Comparison of ENCODE assay signal across 7 mouse cellular contexts in the genomic region with DNA sequence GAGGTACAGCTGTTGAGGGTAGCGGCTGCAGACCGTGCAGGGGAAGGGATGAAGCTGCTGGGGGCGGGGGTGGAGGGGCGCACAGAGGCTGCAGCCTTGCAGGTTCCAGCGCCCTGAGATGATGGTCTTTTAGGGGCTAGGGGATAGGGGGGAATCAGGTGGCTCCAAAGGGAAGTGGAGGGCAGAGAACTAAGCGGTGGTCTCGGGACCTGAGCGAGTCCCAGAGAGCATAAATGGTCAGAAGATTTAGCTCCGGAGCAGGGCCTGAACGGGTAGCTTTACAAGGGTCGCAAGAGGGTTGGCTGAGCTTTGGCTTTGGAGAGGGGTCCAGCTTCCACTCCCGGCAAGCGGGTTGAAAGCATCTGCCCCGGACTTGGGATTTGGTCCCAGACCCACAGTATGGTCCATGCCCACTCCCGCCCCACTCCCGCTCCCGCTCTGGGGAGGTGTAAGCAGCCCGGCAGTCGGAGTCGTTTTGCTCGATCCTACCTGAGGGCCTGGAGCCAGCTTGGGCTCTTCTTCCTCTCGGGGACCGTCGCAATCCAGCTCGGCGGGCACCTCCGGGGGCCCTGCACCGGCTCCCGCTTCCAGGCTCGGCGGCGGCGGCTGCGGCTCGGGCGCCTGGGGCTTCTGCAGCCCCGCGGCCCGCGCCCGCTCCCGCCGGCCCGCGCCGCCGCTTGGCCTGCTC. TPM values are rescaled to one million over a fixed set of nuclear protein-coding genes. Genes with fewer than 3 reads are reported as not detected.
DNase-seq lines count a peak whose midpoint lies in the region; ATAC-seq and TF ChIP-seq lines count a peak whose summit lies in the region.

No protein-coding gene starts in this region.

- peak overlapping the region; percentile 94 for H3K9ac ChIP-seq in ES-E14 (ENCODE audit: insufficient read depth, low read depth, low read length, poor library complexity, severe bottlenecking)
- peak overlapping the region; percentile 90 for H3K9ac ChIP-seq in intestine, postnatal 0 days (ENCODE audit: low read depth, low read length)
- peak overlapping the region; percentile 94 for H3K9ac ChIP-seq in liver, embryonic 15.5 days
- peak overlapping the region; percentile 94 for H3K9ac ChIP-seq in neural tube, embryonic 14.5 days (replicated peaks; ENCODE audit: low read depth, low read length)

- peaks cover 12% of the 10 kb centered on the region; the same call in 1 of the 2 replicates for H3K36me3 ChIP-seq in ES-E14 (ENCODE audit: control insufficient read depth, insufficient read depth, low read length, poor library complexity, severe bottlenecking)
- H3K36me3 ChIP-seq in intestine, postnatal 0 days (ENCODE audit: control insufficient read depth, insufficient read depth), result peaks cover 6% of the 10 kb centered on the region; the same call in 1 of the 2 replicates
- H3K36me3 ChIP-seq in liver, embryonic 15.5 days (replicated peaks), result no peaks in the 10 kb centered on the region
- H3K36me3 ChIP-seq in neural tube, embryonic 14.5 days (ENCODE audit: control insufficient read depth, insufficient read depth, low read length), result no peaks in the 10 kb centered on the region

- ATAC-seq in granulocyte monocyte progenitor cell, adult 5-6 weeks (replicated peaks; ENCODE audit: poor library complexity, severe bottlenecking), result peak; percentile 23
- peak; percentile 53 for ATAC-seq in intestine, postnatal 0 days
- ATAC-seq in liver, embryonic 15.5 days (ENCODE audit: insufficient read depth), result peak; percentile 73
- peak; percentile 68 for ATAC-seq in neural tube, embryonic 14.5 days (ENCODE audit: low read depth)

- TF ChIP-seq CTCF in intestine, postnatal 0 days (IDR thresholded peaks at IDR 0.05; ENCODE audit: low read depth), result no peak

- H3K27me3 ChIP-seq in intestine, postnatal 0 days (replicated peaks; ENCODE audit: control insufficient read depth, insufficient read depth, low read length), result no peaks in the 10 kb centered on the region
- H3K27me3 ChIP-seq in liver, embryonic 15.5 days, result no peaks in the 10 kb centered on the region
- H3K27me3 ChIP-seq in neural tube, embryonic 14.5 days (ENCODE audit: control insufficient read depth, insufficient read depth, low read length), result no peaks in the 10 kb centered on the region

- WGBS in intestine, postnatal 0 days, result under 1% methylated on average over 33 of the region's 47 CpGs
- 0% methylated on average over 46 of the region's 47 CpGs for WGBS in liver, embryonic 15.5 days (ENCODE audit: insufficient replicate concordance)
- WGBS in neural tube, embryonic 14.5 days, result under 1% methylated on average over 27 of the region's 47 CpGs

- H3K9me3 ChIP-seq in ES-E14 (ENCODE audit: control insufficient read depth, insufficient read depth, low read depth, low read length), result peaks cover 2% of the 10 kb centered on the region; the same call in 1 of the 2 replicates
- no peaks in the 10 kb centered on the region for H3K9me3 ChIP-seq in intestine, postnatal 0 days (ENCODE audit: control insufficient read depth)
- no peaks in the 10 kb centered on the region for H3K9me3 ChIP-seq in liver, embryonic 15.5 days (replicated peaks)
- no peaks in the 10 kb centered on the region for H3K9me3 ChIP-seq in neural tube, embryonic 14.5 days (ENCODE audit: control insufficient read depth, low read length)

- H3K4me1 ChIP-seq in ES-E14 (ENCODE audit: control insufficient read depth in 2 of 2, insufficient read depth in 2 of 2, low read length in 2 of 2, poor library complexity in 1 of 2), result peaks cover 0 to 5% of the 10 kb centered on the region in 2 experiments; a peak in 1 of 4 replicates
- no peaks in the 10 kb centered on the region for H3K4me1 ChIP-seq in intestine, postnatal 0 days (replicated peaks; ENCODE audit: control insufficient read depth, insufficient read depth, low read length)
- peaks cover 25% of the 10 kb centered on the region for H3K4me1 ChIP-seq in liver, embryonic 15.5 days (replicated peaks)
- peaks cover 19% of the 10 kb centered on the region for H3K4me1 ChIP-seq in neural tube, embryonic 14.5 days (ENCODE audit: control insufficient read depth, insufficient read depth, low read length)

- H3K27ac ChIP-seq in ES-E14 (ENCODE audit: insufficient read depth, low read depth, low read length, poor library complexity, severe bottlenecking), result peak overlapping the region; percentile 64
- peak overlapping the region; percentile 77 for H3K27ac ChIP-seq in intestine, postnatal 0 days (ENCODE audit: low read depth, low read length)
- H3K27ac ChIP-seq in liver, embryonic 15.5 days (replicated peaks), result peak overlapping the region; percentile 91
- peak overlapping the region; percentile 87 for H3K27ac ChIP-seq in neural tube, embryonic 14.5 days (ENCODE audit: low read depth, low read length)

- H3K4me2 ChIP-seq in intestine, postnatal 0 days (replicated peaks; ENCODE audit: low read depth), result peak overlapping the region; percentile 89
- peak overlapping the region; percentile 92 for H3K4me2 ChIP-seq in liver, embryonic 15.5 days
- peak overlapping the region; percentile 98 for H3K4me2 ChIP-seq in neural tube, embryonic 14.5 days (ENCODE audit: low read depth, low read length)

- peak overlapping the region; percentile 100 for H3K4me3 ChIP-seq in ES-E14 (ENCODE audit: insufficient read depth in 1 of 2, low read depth in 1 of 2, low read length in 2 of 2, poor library complexity in 1 of 2, severe bottlenecking in 1 of 2)
- peak overlapping the region; percentile 93 for H3K4me3 ChIP-seq in intestine, postnatal 0 days (ENCODE audit: low read depth, low read length)
- peak overlapping the region; percentile 93 for H3K4me3 ChIP-seq in liver, embryonic 15.5 days (replicated peaks)
- H3K4me3 ChIP-seq in neural tube, embryonic 14.5 days (ENCODE audit: low read depth, low read length), result peak overlapping the region; percentile 96

- in situ Hi-C loops in ES-E14 (cut with MboI; ENCODE audit: low sequenced_read_pairs in 2 of 2, unreplicated experiment in 2 of 2), result no loop called here

- peak; percentile 66 for DNase-seq in A20 (ENCODE audit: low read depth, low spot score)
- no peak for DNase-seq in ES-E14 (ENCODE audit: low read depth, low spot score)
- DNase-seq in cerebellum, postnatal 36 days, result peak; percentile 45 to 54

TF ChIP-seq in ES-E14, 5 proteins besides CTCF, POLR2A, EP300 and RAD21:
- TF ChIP-seq ZNF384 (IDR thresholded peaks at IDR 0.05; ENCODE audit: low read depth, low read length), result no peak
- 0 out of 2 replicates have a peak, but pooled peaks have one; percentile 34 for TF ChIP-seq HCFC1 (IDR thresholded peaks at IDR 0.05; ENCODE audit: borderline replicate concordance, insufficient read depth, low read length)

RNA-seq across cellular contexts. Expression of a gene that starts 0.5 kb away (rescaled TPM):
- 50.8 and 77.5 TPM in 2 replicates for total RNA-seq in ES-E14 (2012; rRNA removed)
- 36.0 and 59.5 TPM in 2 replicates for total RNA-seq in granulocyte monocyte progenitor cell, adult 5-6 weeks (2014; fragmentation: Nextera tagmentation)
- total RNA-seq in granulocyte monocyte progenitor cell, adult 5-6 weeks (2017), result 28.4 and 31.9 TPM in 2 replicates
- 10.3 and 12.3 TPM in 2 replicates for polyA plus RNA-seq in intestine, postnatal 0 days (2015; fragmentation: Nextera tagmentation; extraction: Ambion mirVana)
- polyA plus RNA-seq in liver, embryonic 15.5 days (2015; fragmentation: Nextera tagmentation; extraction: Ambion mirVana), result 7.5 and 11.0 TPM in 2 replicates
- 47.1 and 50.1 TPM in 2 replicates for polyA plus RNA-seq in neural tube, embryonic 14.5 days (2014; fragmentation: Nextera tagmentation; extraction: Ambion mirVana)

RNA-seq across cellular contexts. Expression of a gene that starts 3.1 kb away (rescaled TPM):
- 363 and 460 TPM in 2 replicates for total RNA-seq in ES-E14 (2012; rRNA removed)
- 117 and 127 TPM in 2 replicates for total RNA-seq in granulocyte monocyte progenitor cell, adult 5-6 weeks (2014; fragmentation: Nextera tagmentation)
- 229 and 241 TPM in 2 replicates for total RNA-seq in granulocyte monocyte progenitor cell, adult 5-6 weeks (2017)
- 57.3 and 63.3 TPM in 2 replicates for polyA plus RNA-seq in intestine, postnatal 0 days (2015; fragmentation: Nextera tagmentation; extraction: Ambion mirVana)
- 55.2 and 63.2 TPM in 2 replicates for polyA plus RNA-seq in liver, embryonic 15.5 days (2015; fragmentation: Nextera tagmentation; extraction: Ambion mirVana)
- 49.3 and 57.0 TPM in 2 replicates for polyA plus RNA-seq in neural tube, embryonic 14.5 days (2014; fragmentation: Nextera tagmentation; extraction: Ambion mirVana)

RNA-seq across cellular contexts. Expression of a gene that starts 29.3 kb away (rescaled TPM):
- 21.0 and 24.3 TPM in 2 replicates for total RNA-seq in ES-E14 (2012; rRNA removed)
- 10.8 and 15.3 TPM in 2 replicates for total RNA-seq in granulocyte monocyte progenitor cell, adult 5-6 weeks (2014; fragmentation: Nextera tagmentation)
- 14.0 and 18.1 TPM in 2 replicates for total RNA-seq in granulocyte monocyte progenitor cell, adult 5-6 weeks (2017)
- 13.9 and 14.3 TPM in 2 replicates for polyA plus RNA-seq in intestine, postnatal 0 days (2015; fragmentation: Nextera tagmentation; extraction: Ambion mirVana)
- 5.9 and 6.9 TPM in 2 replicates for polyA plus RNA-seq in liver, embryonic 15.5 days (2015; fragmentation: Nextera tagmentation; extraction: Ambion mirVana)
- polyA plus RNA-seq in neural tube, embryonic 14.5 days (2014; fragmentation: Nextera tagmentation; extraction: Ambion mirVana), result 32.7 and 40.4 TPM in 2 replicates

RNA-seq across cellular contexts. Expression of a gene that starts 34.0 kb away (rescaled TPM):
- 85.9 and 120 TPM in 2 replicates for total RNA-seq in ES-E14 (2012; rRNA removed)
- 54.4 and 69.5 TPM in 2 replicates for total RNA-seq in granulocyte monocyte progenitor cell, adult 5-6 weeks (2014; fragmentation: Nextera tagmentation)
- total RNA-seq in granulocyte monocyte progenitor cell, adult 5-6 weeks (2017), result 73.7 and 81.8 TPM in 2 replicates
- polyA plus RNA-seq in intestine, postnatal 0 days (2015; fragmentation: Nextera tagmentation; extraction: Ambion mirVana), result 23.2 and 25.8 TPM in 2 replicates
- polyA plus RNA-seq in liver, embryonic 15.5 days (2015; fragmentation: Nextera tagmentation; extraction: Ambion mirVana), result 23.6 and 24.3 TPM in 2 replicates
- 51.3 and 54.1 TPM in 2 replicates for polyA plus RNA-seq in neural tube, embryonic 14.5 days (2014; fragmentation: Nextera tagmentation; extraction: Ambion mirVana)

RNA-seq across cellular contexts. Expression of a gene that starts 41.3 kb away (rescaled TPM):
- total RNA-seq in ES-E14 (2012; rRNA removed), result 0.98 and 1.7 TPM in 2 replicates
- total RNA-seq in granulocyte monocyte progenitor cell, adult 5-6 weeks (2014; fragmentation: Nextera tagmentation), result 26.2 and 59.4 TPM in 2 replicates
- 32.7 and 40.6 TPM in 2 replicates for total RNA-seq in granulocyte monocyte progenitor cell, adult 5-6 weeks (2017)
- 1.5 and 1.6 TPM in 2 replicates for polyA plus RNA-seq in intestine, postnatal 0 days (2015; fragmentation: Nextera tagmentation; extraction: Ambion mirVana)
- polyA plus RNA-seq in liver, embryonic 15.5 days (2015; fragmentation: Nextera tagmentation; extraction: Ambion mirVana), result 9.6 and 11.0 TPM in 2 replicates
- 4.2 and 4.6 TPM in 2 replicates for polyA plus RNA-seq in neural tube, embryonic 14.5 days (2014; fragmentation: Nextera tagmentation; extraction: Ambion mirVana)

Comparison
In these comparisons a context has a peak if more than half of its experiments do, and no peak if none do; other contexts are left out.
1. ATAC-seq: peak in every context shown above with its lines; median percentile 73 in liver, embryonic 15.5 days; 68 in neural tube, embryonic 14.5 days; 53 in intestine, postnatal 0 days; 23 in granulocyte monocyte progenitor cell, adult 5-6 weeks.